Mouse (Mus musculus) liver, embryonic 15.5 days (tissue): ENCODE results near the gene Klf3. TPM values are rescaled to one million over a fixed set of nuclear protein-coding genes. Genes with fewer than 3 reads are reported as not detected.
A peak's percentile ranks its signal among the peaks of the same experiment; 100 is the strongest.

Experiments
- ATAC-seq: fragments of 200-750 bp; cut with Nextera tagmentation; 2 replicates; pipeline ENCODE4 v1.8.0; 2017; ENCODE audit warnings: moderate number of reproducible peaks, mild to moderate bottlenecking, moderate library complexity; ENCODE audit not compliant: insufficient read depth
- H3K27ac ChIP-seq: fragments of 300-500 bp; sonication (generic); replicated peaks from 2 replicates; pipeline ENCODE4 v1.5.1; 2015; ENCODE audit warnings: mild to moderate bottlenecking, inconsistent platforms
- H3K27me3 ChIP-seq: fragments of 300-500 bp; sonication (generic); 2 replicates; pipeline ENCODE4 v1.6.1; 2015; ENCODE audit warnings: mild to moderate bottlenecking, inconsistent platforms
- H3K36me3 ChIP-seq: fragments of 300-500 bp; sonication (generic); replicated peaks from 2 replicates; pipeline ENCODE4 v1.6.1; 2015; ENCODE audit warnings: moderate library complexity, mild to moderate bottlenecking, inconsistent platforms
- H3K4me1 ChIP-seq: fragments of 300-500 bp; sonication (generic); replicated peaks from 2 replicates; pipeline ENCODE4 v1.6.1; 2015; ENCODE audit warnings: inconsistent platforms
- H3K4me2 ChIP-seq: fragments of 300-500 bp; sonication (generic); 2 replicates; pipeline ENCODE4 v1.6.1; 2015; ENCODE audit warnings: moderate library complexity, mild to moderate bottlenecking, inconsistent platforms
- H3K4me3 ChIP-seq: fragments of 300-500 bp; sonication (generic); replicated peaks from 2 replicates; pipeline ENCODE4 v1.5.1; 2015; ENCODE audit warnings: mild to moderate bottlenecking, inconsistent platforms
- H3K9ac ChIP-seq: fragments of 300-500 bp; sonication (generic); 2 replicates; pipeline ENCODE4 v1.6.1; 2015; ENCODE audit warnings: moderate library complexity, mild to moderate bottlenecking, inconsistent platforms
- H3K9me3 ChIP-seq: fragments of 300-500 bp; sonication (generic); replicated peaks from 2 replicates; pipeline ENCODE4 v1.6.1; 2016; ENCODE audit warnings: inconsistent platforms
- whole genome bisulfite sequencing: fragments of 180-500 bp; shearing (Covaris S2); methylation state at CpG from one replicate; pipeline ENCODE4 v1.1.7; 2015; ENCODE audit warnings: mixed read lengths; ENCODE audit not compliant: insufficient replicate concordance; 5-methylcytosine and 5-hydroxymethylcytosine counted together
- polyA plus RNA-seq: library from polyadenylated mRNA; unstranded; fragments of >200 nt; fragmentation: Nextera tagmentation; extraction: Ambion mirVana; gene quantifications from 2 replicates; pipeline ENCODE4 v1.2.1, GENCODE M21; 2015

Gene Klf3
- polyA plus RNA-seq, 1 experiment from 2014 or later, result 104 TPM

DNA sequence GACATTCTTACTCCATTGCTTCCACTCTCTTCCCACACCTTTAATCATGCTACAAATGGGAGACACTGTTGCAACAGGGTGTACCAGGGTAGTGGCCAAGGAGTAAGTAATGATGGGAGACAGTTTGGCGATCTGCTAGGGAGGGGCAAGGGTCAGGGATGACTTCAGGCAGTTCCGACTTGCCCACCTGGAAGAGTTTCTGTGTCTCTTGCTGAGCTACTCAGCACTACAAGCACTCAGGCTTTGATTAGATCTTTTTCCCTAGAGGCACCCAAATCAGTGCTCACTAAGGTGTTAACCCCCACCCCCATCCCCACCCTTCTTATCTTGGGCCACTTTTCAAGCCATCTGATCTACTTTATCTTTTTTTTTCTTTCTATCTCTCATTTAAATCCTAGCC is 1.6 kb upstream of the Klf3 start:
- no peak for ATAC-seq
- Histone ChIP-seq H3K9me3 (no peaks in the 10 kb centered on the region), H3K9ac (no peak overlapping the region), H3K27me3 (peaks cover 51% of the 10 kb centered on the region), H3K36me3 (peaks cover 16% of the 10 kb centered on the region), H3K4me3 (no peak overlapping the region), H3K4me2 (no peak overlapping the region; the same call in 1 of the 2 replicates), H3K27ac (no peak overlapping the region), H3K4me1 (peaks cover 43% of the 10 kb centered on the region)
- WGBS, result 85% methylated on average over 2 of the region's 2 CpGs

DNA sequence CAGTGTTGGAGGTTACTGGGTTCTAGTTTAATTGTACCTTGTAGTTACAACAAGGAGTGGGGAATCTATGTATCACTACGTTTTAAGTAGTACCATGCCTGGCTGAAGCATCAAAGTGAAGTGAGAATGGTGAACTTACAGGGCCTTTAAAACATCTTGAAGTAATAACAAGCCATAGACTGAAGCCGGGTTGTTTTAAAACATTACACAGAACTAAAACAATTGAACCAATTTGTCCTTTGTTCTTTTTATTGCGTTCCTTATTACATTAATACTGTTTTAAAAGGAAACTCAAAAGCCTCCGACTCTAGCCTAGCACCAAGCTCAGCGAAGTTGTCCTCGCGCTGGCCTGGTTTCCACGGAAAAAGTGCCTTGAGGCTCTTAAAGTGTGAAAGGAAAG is 1.0 kb upstream of the Klf3 start:
- WGBS, result 17% methylated on average over 8 of the region's 8 CpGs

DNA sequence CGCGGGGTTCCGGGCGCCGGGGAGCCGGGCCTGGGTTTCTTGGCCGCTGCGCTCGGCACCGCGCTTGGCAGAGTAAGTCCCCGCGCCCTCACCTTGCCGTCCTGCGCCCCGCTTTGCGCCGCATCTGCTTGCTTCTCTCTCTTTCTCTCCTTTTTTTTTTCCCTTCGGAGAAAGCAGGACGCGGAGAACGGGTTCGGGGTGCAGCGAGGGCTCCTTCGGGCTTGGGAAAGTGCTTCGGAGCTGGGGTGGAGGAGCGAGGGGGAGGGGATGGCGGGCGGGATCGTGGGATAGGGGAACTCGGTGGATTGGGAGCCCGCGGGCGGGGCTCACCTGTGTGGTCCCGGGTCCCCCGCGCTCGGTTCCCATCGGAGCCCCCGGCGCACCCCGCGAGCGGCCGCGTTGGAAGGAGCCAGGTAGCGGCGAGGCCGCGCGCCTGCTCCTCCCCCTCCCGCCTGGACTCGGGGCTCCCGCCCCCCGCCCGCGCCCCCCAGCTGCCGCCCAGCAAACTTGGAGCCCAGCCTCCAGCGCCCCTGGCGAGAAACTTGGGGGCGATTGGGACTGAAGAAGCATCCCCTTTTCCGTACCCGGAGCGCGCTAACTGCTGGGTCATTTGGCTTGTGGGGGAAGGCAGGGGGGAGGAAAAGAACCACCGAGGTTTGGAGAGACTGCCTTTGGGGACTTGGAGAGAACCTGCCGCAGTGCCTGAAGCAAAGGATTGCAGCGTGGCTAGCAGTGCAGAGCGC is 703 bp downstream of the Klf3 start:
- H3K36me3 ChIP-seq, result peaks cover 29% of the 10 kb centered on the region
- H3K4me1 ChIP-seq, result peaks cover 65% of the 10 kb centered on the region
- H3K4me3 ChIP-seq, result peak overlapping the region; percentile 95
- H3K9ac ChIP-seq, result peak overlapping the region; percentile 97
- no peak for ATAC-seq
- under 1% methylated on average over 66 of the region's 69 CpGs for WGBS
- H3K27me3 ChIP-seq, result peaks cover 35% of the 10 kb centered on the region
- H3K4me2 ChIP-seq, result peak overlapping the region; percentile 96
- H3K9me3 ChIP-seq, result no peaks in the 10 kb centered on the region
- H3K27ac ChIP-seq, result peak overlapping the region; percentile 97

More for the DNA sequence above, 1.0 kb upstream of the Klf3 start:
- Histone ChIP-seq H3K27me3 (peaks cover 51% of the 10 kb centered on the region), H3K27ac (peak overlapping the region; percentile 97), H3K36me3 (peaks cover 17% of the 10 kb centered on the region), H3K9me3 (no peaks in the 10 kb centered on the region), H3K4me3 (peak overlapping the region; percentile 95), H3K4me2 (peak overlapping the region; percentile 96), H3K4me1 (peaks cover 48% of the 10 kb centered on the region), H3K9ac (peak overlapping the region; percentile 97)
- ATAC-seq, result no peak

DNA sequence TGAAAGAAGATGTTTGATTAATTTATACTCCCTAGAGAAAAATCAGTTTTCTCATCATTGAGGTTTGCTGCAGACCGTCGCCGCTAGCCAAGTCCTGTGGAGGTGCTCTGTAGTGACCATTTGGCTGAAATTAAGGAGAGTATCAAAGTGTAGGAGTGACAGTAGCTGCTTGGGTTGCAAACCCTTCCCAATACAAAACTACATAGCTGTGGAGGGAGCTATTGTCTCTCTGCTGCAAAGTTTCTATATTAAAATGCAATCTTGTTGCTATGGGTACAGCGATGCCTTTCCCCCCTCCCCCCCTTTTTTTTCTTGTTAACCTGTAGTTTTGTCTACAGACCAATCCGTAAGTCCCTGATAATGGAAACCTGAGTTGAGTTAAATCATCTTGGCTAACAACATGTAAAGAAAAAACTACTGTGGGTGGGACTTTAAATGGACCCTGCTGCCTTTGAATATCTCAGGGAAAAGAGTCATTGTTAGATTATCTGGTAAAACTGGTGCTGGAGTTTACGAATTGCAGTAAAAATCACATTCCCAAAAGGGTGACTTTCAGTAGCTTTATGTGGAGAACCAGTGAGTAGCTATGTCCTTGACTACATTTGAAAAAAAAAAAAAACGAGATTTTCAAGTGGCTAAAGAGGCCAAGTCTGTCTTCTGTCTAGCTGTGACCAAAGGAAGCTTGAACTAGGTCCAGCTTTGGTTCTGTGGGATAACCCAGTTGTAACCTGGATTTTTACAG is 2.1 kb downstream of the Klf3 start:
- Histone ChIP-seq H3K4me1 (peaks cover 79% of the 10 kb centered on the region), H3K4me3 (peak overlapping the region; percentile 95), H3K9ac (peak overlapping the region; percentile 70), H3K9me3 (no peaks in the 10 kb centered on the region), H3K4me2 (peak overlapping the region; percentile 84), H3K27ac (peak overlapping the region; percentile 87), H3K36me3 (peaks cover 43% of the 10 kb centered on the region), H3K27me3 (peaks cover 22% of the 10 kb centered on the region)
- 17% methylated on average over 7 of the region's 7 CpGs for WGBS
- no peak for ATAC-seq

DNA sequence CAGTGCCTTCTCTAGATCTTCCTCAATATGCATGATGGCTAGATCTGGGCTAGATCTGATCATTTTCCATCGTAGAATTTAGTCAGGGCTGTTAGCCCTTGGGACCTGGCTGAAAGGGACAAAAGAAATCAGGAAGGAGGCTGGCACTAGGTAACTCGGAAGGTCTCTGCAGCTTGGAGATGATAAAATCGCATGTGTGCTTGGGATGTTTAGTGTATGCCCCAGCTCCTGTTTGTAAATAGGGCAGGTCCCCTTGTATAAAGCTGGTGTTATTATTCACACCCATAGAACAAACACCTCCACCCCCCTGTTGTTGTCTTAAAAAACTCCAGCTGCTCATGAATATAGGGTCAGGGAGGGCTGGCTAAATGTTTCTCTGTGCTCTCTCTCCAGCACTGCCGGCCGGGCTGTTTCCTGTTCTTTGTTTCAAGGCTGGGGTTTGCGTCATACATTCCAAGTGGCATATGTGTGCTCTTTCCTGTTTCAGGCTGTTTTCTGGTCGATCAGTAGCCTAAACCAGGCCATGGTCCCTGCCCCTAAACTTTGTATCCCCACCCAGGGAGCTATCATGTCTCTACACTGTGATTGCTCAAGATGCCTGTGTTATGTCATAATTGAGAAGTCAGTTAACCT is 2.8 kb downstream of the Klf3 start:
- no peaks in the 10 kb centered on the region for H3K9me3 ChIP-seq
- H3K4me2 ChIP-seq, result peak overlapping the region; percentile 84
- peaks cover 15% of the 10 kb centered on the region for H3K27me3 ChIP-seq
- H3K4me1 ChIP-seq, result peaks cover 79% of the 10 kb centered on the region
- H3K27ac ChIP-seq, result peak overlapping the region; percentile 87
- ATAC-seq, result no peak
- peaks cover 46% of the 10 kb centered on the region for H3K36me3 ChIP-seq
- WGBS, result 4% methylated on average over 7 of the region's 7 CpGs
- H3K9ac ChIP-seq, result peak overlapping the region; percentile 70
- peak overlapping the region; percentile 95 for H3K4me3 ChIP-seq

DNA sequence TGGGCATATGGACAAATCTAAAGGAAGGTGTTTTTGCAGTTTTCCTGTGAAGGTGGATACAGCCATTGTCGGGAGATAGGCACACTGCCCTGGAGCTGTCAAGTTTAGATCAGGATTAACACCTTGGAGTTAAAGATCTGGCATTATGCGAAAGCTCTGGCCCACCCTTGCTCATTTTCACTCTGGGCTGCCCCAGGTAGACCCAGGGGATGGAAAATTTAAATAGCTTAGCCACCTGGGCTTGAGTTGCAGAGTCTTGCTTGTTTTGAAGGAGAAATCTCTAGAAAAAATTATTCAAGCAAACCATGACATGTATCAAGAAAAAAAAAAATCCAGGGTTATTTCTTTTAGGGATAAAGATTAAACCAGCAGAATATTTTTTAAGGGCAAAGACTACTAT is 3.4 kb downstream of the Klf3 start:
- Histone ChIP-seq H3K4me3 (peak overlapping the region; percentile 95), H3K36me3 (peaks cover 46% of the 10 kb centered on the region), H3K9ac (peak overlapping the region; percentile 70), H3K27ac (peak overlapping the region; percentile 87), H3K4me2 (peak overlapping the region; percentile 84), H3K4me1 (peaks cover 79% of the 10 kb centered on the region), H3K9me3 (no peaks in the 10 kb centered on the region), H3K27me3 (peaks cover 9% of the 10 kb centered on the region)
- no peak for ATAC-seq
- WGBS, result 25% methylated on average over 2 of the region's 2 CpGs

DNA sequence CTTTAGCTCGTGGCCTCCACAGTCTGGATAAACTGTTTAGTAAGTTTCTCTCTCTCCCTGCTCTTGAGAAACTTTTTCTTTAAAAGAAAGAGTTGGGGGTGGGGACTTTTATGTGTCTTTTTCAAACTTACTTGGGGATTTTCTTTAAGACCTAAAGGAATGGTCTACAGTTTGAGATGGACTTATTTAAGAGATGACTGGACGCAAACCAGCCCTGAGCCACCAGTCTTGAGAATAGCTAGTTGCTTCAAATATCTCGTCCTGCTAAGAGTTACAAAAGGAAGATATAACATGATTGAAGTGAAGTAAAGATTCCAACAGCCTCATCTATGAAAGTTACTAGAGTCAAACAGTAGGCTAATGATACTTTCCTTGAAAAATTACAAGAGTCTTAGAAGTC is 4.0 kb downstream of the Klf3 start:
- peak overlapping the region; percentile 95 for H3K4me3 ChIP-seq
- H3K9ac ChIP-seq, result 0 out of 2 replicates have a peak overlapping the region, but pooled peaks have one; percentile 31
- H3K36me3 ChIP-seq, result peaks cover 46% of the 10 kb centered on the region
- peak overlapping the region; percentile 84 for H3K4me2 ChIP-seq
- peaks cover 80% of the 10 kb centered on the region for H3K4me1 ChIP-seq
- 48% methylated on average over 3 of the region's 3 CpGs for WGBS
- ATAC-seq, result no peak
- 0 out of 2 replicates have a peak, but pooled peaks cover 4% of the 10 kb centered on the region for H3K27me3 ChIP-seq
- H3K9me3 ChIP-seq, result no peaks in the 10 kb centered on the region
- H3K27ac ChIP-seq, result peak overlapping the region; percentile 97

DNA sequence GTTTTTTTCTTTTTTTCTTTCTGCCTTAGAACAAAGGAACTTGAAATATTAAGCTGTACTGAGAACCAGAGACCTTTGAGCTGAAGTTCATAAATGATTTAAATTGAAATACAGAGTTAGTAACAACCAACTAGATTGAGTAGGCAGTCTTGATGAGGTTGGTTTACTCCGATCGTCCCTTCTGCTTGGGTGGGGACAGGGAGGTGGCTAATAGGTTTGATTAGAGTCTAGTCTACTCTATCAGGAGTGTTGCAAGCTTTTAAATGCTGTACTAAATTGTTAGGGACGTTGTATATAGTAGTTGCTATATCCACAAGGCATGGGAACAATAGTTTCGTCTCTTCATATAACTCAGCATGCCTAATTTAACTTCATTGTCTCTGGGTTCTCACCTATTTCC is 4.4 kb downstream of the Klf3 start:
- no peaks in the 10 kb centered on the region for H3K9me3 ChIP-seq
- H3K4me2 ChIP-seq, result peak overlapping the region; percentile 84
- H3K4me3 ChIP-seq, result peak overlapping the region; percentile 95
- H3K4me1 ChIP-seq, result peaks cover 80% of the 10 kb centered on the region
- H3K36me3 ChIP-seq, result peaks cover 46% of the 10 kb centered on the region
- peak overlapping the region; percentile 97 for H3K27ac ChIP-seq
- peak overlapping the region; percentile 39 for H3K9ac ChIP-seq
- 0 out of 2 replicates have a peak, but pooled peaks cover under 1% of the 10 kb centered on the region for H3K27me3 ChIP-seq
- 11% methylated on average over 4 of the region's 4 CpGs for WGBS
- no peak for ATAC-seq

DNA sequence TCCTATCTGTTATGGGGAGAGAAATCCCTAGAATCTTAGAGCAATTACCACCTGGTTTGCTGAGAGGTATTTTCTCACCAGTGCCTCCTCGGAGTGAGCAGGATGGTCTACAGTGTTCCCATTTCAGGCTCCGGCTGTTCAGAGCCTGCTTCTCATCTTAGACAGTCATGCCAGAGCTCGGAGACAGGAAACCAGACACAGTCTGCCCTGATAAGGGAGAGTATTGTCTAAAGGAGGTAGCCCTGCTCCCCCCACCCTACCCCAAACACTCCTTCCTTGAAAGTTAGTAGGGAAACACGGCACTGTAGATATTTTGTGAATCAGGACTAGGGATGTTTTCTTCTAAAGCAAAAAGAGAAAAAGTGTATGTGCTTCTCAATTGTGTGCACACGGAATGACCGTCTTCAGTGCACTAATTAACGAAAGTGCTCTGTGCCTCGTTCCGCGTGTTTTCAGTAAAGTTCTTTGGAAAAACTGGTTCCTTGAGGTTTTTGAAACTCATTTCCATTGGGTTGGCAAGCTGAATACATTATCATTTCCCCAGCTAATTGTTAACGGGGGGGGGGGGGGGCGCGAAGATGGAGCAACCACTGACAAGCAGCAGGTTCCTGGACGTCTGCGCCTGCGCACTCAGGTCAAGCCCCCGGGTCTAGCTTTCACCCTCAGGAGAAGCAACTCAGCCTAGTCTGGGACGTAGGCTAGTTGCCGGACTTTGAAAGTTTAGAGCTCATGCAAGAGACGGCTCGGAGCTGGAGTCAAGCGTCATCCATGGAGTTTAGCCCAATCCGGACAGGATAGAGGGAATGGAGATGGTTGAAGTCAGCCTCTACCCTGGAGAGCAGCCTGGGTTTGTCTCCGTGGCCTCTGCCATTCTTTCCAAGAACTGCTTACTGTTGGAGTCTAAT is 5.2 kb downstream of the Klf3 start:
- Histone ChIP-seq H3K4me1 (peaks cover 82% of the 10 kb centered on the region), H3K27ac (peak overlapping the region; percentile 97), H3K4me3 (peak overlapping the region; percentile 95), H3K9me3 (no peaks in the 10 kb centered on the region), H3K9ac (peak overlapping the region; percentile 39), H3K36me3 (peaks cover 46% of the 10 kb centered on the region), H3K4me2 (peak overlapping the region; percentile 84), H3K27me3 (no peaks in the 10 kb centered on the region)
- WGBS, result 40% methylated on average over 24 of the region's 24 CpGs
- no peak for ATAC-seq

DNA sequence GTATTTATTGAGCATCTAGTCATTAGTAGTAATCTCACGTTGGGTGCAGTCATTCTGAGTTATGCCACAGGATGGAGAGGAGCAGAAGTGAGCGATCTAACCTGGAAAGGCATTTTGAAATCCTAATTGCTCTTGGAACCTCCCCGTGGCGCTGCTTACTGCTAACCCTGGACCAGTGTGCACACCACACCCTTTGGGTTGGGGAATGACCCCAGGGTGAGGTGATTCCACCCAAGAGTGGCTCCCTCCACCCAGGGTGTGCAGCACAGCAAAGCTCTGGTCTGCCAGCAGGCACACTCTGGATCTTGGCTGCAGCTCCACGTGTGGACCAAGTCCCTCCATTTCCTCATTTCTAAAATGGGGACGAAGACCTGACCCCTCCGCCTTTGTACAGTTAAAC is 6.1 kb downstream of the Klf3 start:
- Histone ChIP-seq H3K4me1 (peaks cover 91% of the 10 kb centered on the region), H3K9ac (0 out of 2 replicates have a peak overlapping the region, but pooled peaks have one; percentile 79), H3K4me3 (peak overlapping the region; percentile 95)

More for the DNA sequence above, 6.1 kb downstream of the Klf3 start:
- no peaks in the 10 kb centered on the region for H3K27me3 ChIP-seq
- no peak for ATAC-seq
- peak overlapping the region; percentile 97 for H3K27ac ChIP-seq
- peaks cover 53% of the 10 kb centered on the region for H3K36me3 ChIP-seq
- WGBS, result 62% methylated on average over 7 of the region's 7 CpGs
- peak overlapping the region; percentile 84 for H3K4me2 ChIP-seq
- no peaks in the 10 kb centered on the region for H3K9me3 ChIP-seq
